Mouse (Mus musculus) frontal cortex, postnatal 25 days (tissue): ENCODE data around the gene Mmp20.

ENCODE experiments used
- DNase-seq, 2 experiments: peaks; one replicate each; pipeline ENCODE4 v3.0.0; 2022; ENCODE audit warnings: low spot score in 2 of 2

Gene Mmp20

DNA sequence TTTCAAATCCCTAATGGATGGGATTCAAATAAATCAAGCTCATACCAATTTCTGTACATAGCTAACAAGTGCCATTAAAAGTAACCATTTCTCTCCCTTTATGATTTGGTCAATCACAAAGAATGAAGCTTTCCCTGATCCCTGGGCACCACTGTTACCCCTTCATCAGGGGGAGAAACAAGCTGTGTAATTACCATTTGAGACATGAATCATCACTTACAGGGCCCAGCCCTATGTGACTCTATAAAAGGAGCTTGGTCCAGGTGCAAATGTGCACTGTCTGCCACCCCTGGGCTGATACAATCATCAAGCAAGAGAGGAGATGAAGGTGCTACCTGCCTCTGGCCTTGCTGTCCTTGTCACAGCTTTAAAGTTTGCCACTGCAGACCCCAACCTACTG, at the start of gene Mmp20:
Mmp20 (plus strand) TSS at position 301 of the 400 bp plus-strand sequence.
- no peak for DNase-seq

DNA sequence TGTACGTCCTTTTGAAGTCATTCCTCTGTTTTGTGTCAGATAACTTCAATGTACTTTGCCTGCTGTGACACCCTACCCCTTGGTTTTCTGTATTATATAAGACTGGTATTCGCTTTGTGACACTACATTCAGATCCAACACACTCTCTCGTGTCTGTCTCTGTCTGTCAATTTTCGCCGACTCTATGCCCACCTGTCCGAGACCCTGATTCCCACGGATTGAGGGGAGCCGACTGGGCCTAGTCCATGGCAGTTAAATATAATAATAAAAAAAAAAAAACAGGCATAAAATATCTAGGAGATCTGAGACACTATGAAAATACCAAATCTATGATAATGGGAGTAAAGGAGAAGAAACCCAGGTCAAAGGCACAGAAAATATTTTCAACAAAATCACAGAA, 38.0 kb upstream of the Mmp20 start:
- no peak for DNase-seq

DNA sequence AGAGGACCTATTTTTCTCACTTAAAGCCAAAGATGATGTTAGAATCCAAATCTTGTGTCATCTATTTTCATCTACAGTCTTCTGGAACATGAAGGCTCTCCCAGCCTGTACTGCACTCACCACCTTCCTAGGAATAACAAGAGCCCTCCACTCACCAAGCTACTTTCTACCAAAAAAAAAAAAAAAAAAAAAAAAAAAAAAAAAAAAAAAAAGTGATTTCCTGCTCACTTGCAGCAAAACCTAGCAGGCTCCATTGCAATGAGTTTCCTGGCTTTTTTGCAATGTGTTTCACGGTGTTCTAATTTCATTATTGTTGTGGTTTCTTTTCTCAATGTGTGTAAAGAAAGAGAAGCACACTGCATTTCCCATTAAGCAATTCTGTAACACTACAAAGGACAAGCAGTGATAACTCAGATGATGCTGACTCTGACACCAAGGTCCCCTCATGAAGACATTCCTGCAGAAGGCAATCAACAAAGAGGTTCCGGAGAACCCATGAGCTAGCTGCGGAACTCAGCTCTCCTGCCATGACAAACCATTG, 34.7 kb upstream of the Mmp20 start:
- no peak for DNase-seq

GRCm38 (mm10) chr9:7594816-7595540, 33.1 kb upstream of the Mmp20 start:
- peak; percentile 54 to 68 for DNase-seq

GRCm38 (mm10) chr9:7602982-7603742, 24.9 kb upstream of the Mmp20 start:
- DNase-seq: peak; percentile 64 to 77

- DNase-seq: no peak
These were observed 24.0 kb upstream of the Mmp20 start for GRCm38 (mm10) chr9:7604005-7604404.

DNA sequence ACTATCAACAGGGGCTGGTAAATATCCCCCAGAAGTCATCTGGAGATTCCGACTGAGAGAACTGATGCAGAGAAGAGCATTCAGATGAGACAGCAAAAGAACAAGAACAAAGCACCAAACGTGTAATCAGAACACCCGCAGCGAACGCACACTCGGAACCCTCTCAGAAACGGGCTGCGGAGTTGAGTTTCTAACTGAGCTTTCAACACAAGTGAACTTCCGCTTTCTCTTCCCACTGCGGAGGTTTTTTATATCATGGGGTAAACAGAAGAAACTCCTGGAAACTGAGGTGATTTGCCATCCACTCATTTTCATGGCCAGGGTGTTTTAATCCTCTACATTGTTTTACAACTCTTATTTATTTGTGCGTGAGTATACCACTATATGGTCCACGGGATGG, 22.4 kb upstream of the Mmp20 start:
- DNase-seq: no peak

GRCm38 (mm10) chr9:7622582-7622981, 5.4 kb upstream of the Mmp20 start:
- no peak for DNase-seq

GRCm38 (mm10) chr9:7633936-7634335, 5.9 kb downstream of the Mmp20 start:
- DNase-seq: no peak

DNA sequence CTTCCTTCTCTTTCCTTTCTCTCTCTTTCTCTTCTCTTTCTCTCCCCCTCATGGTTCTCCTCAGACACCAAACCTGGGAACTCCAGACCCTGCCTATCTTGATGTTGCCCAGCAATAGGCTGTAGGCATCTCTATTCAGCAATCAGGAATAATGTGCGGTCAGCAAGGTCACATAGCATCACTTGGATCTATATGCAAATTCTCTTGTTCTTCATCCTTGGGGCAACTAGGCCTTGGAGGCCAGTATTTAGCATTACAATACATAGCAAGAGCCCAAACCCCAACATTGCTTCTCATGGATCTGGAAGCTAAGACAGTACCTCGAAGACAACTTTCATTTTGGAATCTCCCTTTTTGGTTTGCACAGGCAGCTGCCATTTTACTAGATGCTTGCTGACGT, 19.9 kb downstream of the Mmp20 start:
- no peak for DNase-seq

- DNase-seq: no peak
These were observed 22.6 kb downstream of the Mmp20 start for GRCm38 (mm10) chr9:7650397-7651180.

GRCm38 (mm10) chr9:7652351-7653085, 24.5 kb downstream of the Mmp20 start:
- DNase-seq: no peak

GRCm38 (mm10) chr9:7657946-7658345, 29.9 kb downstream of the Mmp20 start:
- DNase-seq: no peak

- no peak for DNase-seq
These were observed 31.5 kb downstream of the Mmp20 start for GRCm38 (mm10) chr9:7659469-7660020.

DNA sequence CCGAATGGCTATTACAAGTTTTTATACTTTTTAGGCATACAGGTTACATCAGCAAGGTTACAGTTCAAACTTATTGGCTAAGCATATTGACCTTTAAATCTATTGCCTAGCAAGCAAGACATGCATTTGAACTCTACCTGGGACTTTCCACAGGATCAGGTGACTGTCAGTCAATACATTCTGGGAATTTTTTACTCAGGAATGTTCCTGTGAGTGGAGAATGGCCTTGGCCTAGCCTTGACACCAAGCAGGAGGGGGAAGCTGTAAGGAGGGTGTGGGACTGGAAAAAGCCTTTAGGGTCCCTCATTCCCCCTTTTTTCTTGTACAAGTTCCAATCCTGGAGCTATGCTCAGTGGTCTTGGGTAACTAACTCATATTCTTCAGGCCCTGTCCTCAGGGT, 33.3 kb downstream of the Mmp20 start:
- DNase-seq: no peak

- no peak for DNase-seq
These were observed 41.6 kb downstream of the Mmp20 start for GRCm38 (mm10) chr9:7669674-7670073.

- no peak for DNase-seq
These were observed 45.0 kb downstream of the Mmp20 start for GRCm38 (mm10) chr9:7672985-7673384.

DNA sequence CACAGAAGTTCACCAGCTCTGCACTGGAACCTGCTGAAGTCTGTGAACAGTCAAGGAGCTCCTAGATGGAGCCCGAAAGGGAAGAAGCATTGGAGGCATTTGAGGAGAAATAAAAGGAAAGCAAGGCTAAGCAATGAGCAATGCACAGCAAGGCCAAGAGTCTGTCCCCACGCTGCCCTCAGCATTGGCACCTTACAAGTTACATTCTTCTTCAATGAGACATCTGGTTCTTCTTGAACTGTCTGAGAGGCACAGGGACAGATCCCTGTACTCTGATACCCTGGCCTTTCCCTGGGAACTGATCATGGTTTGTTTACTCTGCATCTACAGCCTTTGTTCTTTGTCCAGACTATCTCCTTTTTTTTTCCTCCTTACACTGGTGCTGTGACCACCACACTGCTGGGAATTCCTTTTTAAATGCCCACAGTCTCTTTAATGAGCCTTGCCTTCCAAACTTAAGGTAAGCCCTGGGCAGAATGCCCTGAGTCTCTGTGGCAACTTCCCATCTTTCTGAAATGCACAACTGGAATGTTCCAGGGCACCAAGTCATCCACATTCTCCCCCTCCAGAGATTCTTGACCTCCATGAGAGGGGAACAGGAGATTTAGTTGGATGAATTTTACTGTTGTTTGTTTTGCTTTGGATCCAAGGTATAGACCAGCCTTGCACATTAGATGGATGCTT, 50.3 kb downstream of the Mmp20 start:
- no peak for DNase-seq

GRCm38 (mm10) chr9:7682081-7682618, 54.1 kb downstream of the Mmp20 start:
- no peak for DNase-seq

GRCm38 (mm10) chr9:7686024-7686423, 58.0 kb downstream of the Mmp20 start:
- no peak for DNase-seq
